Mouse (Mus musculus): ENCODE measurements at regions not wholly inside any gene's neighbourhood (a gene's known extent, or its start where the extent isn't known, plus 50 kb on each side); places are given as distances from the start of the nearest gene placed in this dataset.
A peak's percentile ranks its signal among the peaks of the same experiment; 100 is the strongest.

DNA sequence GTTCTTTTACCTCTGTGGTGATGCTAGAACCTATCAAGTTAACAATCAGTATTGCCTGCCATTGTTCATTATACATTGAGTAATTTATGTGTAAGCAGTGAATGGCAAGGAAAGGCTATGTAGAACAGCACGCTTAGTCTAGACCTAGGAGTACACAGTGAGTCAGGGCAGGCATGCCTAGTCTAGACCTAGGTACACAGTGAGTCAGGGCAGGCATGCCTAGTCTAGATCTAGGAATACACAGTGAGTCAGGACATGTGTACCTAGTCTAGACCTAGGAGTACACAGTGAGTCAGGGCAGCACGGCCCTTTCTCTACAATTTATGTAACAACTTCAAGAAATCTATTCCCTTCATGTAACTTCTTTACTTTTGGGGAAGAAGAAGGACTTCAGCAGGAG, 347.2 kb downstream of the Tmem232 start:
- no peak overlapping the region for H3K9ac ChIP-seq
- no peak overlapping the region for H3K4me3 ChIP-seq
- ATAC-seq (ENCODE audit: insufficient number of reproducible peaks, insufficient read depth, low FRiP score, low TSS enrichment), result no peak
- H3K27ac ChIP-seq, result no peak overlapping the region
- H3K4me1 ChIP-seq, result no peaks in the 10 kb centered on the region
- no peaks in the 10 kb centered on the region for H3K36me3 ChIP-seq
- H3K27me3 ChIP-seq, result no peaks in the 10 kb centered on the region
- no peak overlapping the region for H3K4me2 ChIP-seq (replicated peaks)
- WGBS, result 76% methylated on average over 2 of the region's 2 CpGs
- no peaks in the 10 kb centered on the region for H3K9me3 ChIP-seq

DNA sequence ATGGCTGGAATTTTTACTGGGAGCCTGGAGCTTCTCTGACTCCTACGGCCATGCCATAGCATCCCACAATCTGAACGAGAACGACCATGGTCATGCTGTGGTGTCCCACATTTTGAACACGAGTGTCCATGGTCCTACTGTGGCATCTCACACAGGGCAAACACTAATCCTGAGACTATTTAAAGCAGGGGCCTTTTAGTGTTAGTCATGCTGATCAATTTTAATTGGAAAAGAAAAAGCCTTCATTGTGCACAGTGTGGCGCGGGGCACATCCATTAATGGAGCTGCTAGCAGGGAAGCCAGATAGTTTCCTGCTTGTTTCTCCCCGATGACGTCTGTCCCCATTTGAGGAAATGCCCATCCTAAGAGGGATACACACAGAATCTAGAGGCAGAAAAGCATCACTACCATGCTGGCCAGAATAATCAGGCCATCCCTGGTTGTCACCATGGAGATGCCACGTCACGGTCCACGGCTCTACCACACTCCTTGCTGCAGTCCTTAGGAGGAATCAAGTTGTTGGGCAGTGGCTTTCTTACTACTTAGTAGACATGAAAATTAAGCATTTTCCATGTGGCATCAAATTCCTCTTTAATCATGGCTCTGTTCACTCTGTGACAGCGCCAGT, 348.0 kb downstream of the Tmem232 start:
- 83% methylated on average over 12 of the region's 12 CpGs for WGBS
- Histone ChIP-seq H3K4me3 (no peak overlapping the region), H3K9ac (no peak overlapping the region), H3K27me3 (no peaks in the 10 kb centered on the region), H3K4me1 (no peaks in the 10 kb centered on the region), H3K36me3 (no peaks in the 10 kb centered on the region), H3K9me3 (no peaks in the 10 kb centered on the region), H3K27ac (no peak overlapping the region), H3K4me2 (replicated peaks) (no peak overlapping the region)
- ATAC-seq (ENCODE audit: insufficient number of reproducible peaks, insufficient read depth, low FRiP score, low TSS enrichment), result no peak

DNA sequence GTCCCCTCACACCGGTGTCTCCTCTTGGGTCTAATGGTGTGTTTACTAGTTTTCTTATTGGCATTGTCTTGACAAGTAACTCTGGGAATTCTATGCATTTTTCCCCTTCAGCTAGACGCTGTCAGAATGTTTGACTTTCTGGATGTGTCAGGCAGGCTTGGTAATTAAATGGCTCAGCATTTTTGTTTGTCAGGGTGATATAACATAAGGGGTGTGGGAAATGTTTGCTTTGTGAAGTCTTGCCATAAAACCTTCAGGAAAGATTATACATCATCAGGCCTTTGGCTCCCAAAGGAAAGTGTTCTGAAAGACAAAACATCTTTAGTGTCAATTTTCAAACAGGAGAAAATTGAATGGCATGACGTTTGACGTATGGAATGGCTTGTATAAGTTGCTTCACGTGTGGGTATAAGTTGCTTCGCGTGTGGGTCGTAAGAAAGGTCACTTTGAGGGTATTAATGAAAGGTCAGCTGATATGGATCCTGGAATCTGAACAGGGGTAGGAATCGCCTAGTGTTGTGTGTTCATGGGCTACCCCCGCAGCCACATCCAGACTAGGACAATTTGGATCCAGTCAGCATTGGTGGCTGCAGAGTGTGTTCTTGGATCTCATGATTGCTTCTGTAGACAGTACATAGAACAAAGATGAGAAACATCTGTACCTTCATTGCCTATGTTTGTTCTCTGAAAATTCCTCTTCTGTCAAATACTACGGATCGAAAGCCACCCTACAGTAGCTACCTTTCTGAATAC, 349.6 kb downstream of the Tmem232 start:
- Histone ChIP-seq H3K27me3 (no peaks in the 10 kb centered on the region), H3K36me3 (no peaks in the 10 kb centered on the region), H3K4me1 (no peaks in the 10 kb centered on the region), H3K9me3 (no peaks in the 10 kb centered on the region), H3K4me3 (no peak overlapping the region), H3K27ac (no peak overlapping the region; the same call in 1 of the 2 replicates), H3K4me2 (replicated peaks) (no peak overlapping the region), H3K9ac (no peak overlapping the region)
- ATAC-seq (ENCODE audit: insufficient number of reproducible peaks, insufficient read depth, low FRiP score, low TSS enrichment), result 0 out of 2 replicates have a peak, but pooled peaks have one; percentile 47
- 61% methylated on average over 12 of the region's 12 CpGs for WGBS

DNA sequence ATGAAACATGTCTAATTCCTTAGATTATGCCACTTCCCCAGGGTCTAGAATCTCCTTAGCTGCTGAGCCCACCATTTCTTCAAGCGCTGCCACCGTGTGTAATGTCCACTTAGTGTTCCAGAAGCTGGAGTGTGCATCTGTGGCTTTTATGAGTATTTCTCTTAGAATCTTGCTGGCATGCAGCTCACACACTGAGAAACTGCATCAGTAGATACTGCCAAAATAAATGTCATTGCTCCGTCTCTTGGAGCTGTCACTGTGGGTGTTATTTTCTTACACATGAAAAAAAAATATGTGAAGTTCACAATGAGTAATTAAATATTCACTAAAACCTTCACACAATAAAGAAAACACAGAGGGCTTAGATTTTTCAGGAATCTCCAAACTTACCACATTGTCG, 345.3 kb upstream of the 4930583I09Rik start:
- Histone ChIP-seq H3K27me3 (no peaks in the 10 kb centered on the region), H3K9ac (no peak overlapping the region), H3K4me2 (replicated peaks) (no peak overlapping the region), H3K4me1 (no peaks in the 10 kb centered on the region), H3K9me3 (no peaks in the 10 kb centered on the region), H3K4me3 (no peak overlapping the region), H3K27ac (no peak overlapping the region), H3K36me3 (no peaks in the 10 kb centered on the region)
- no peak for ATAC-seq (ENCODE audit: insufficient number of reproducible peaks, insufficient read depth, low FRiP score, low TSS enrichment)
- WGBS, result 83% methylated on average over 4 of the region's 4 CpGs

DNA sequence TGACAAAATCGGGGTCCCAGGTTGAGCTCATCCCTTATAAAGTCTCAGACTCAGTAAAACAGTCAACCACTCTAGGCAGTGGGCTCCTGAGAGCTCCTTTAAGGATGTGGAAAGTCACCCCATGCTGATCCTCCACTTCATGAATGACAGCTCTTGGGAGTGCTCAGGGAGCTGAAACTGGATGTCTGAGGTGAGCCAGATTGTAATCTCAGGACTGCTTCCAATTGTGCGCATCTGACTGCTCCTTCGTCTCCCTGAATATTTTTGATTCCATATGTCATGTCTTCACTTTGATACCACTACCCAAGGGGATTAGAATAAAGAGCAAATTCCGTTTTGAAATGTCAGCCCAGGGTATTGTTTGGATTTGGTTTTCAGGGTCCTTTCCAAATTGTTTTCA, 339.9 kb upstream of the 4930583I09Rik start:
- H3K4me3 ChIP-seq, result no peak overlapping the region
- no peaks in the 10 kb centered on the region for H3K27me3 ChIP-seq
- 63% methylated on average over 4 of the region's 4 CpGs for WGBS
- no peak overlapping the region for H3K4me2 ChIP-seq (replicated peaks)
- no peak overlapping the region for H3K27ac ChIP-seq
- H3K9ac ChIP-seq, result no peak overlapping the region
- no peaks in the 10 kb centered on the region for H3K4me1 ChIP-seq
- no peak for ATAC-seq (ENCODE audit: insufficient number of reproducible peaks, insufficient read depth, low FRiP score, low TSS enrichment)
- H3K9me3 ChIP-seq, result no peaks in the 10 kb centered on the region
- no peaks in the 10 kb centered on the region for H3K36me3 ChIP-seq

DNA sequence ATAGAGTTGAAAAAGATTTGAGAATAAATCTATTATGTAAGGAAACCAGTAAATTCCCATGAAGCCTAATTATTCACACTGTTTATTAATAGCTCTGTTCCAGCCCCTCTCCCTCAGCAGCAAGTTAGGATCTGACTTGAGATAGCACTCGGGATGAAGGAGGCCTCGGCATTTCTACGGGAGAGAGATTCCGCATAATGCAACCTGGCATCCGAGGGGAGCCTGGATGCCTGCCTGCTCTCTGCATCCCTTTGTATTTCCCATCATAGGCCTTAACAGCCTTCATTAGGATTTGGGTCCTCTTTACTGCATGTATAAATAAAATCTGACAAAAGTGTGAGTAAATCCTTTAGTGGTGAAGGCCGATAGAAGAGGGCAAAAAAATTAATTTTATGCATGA, 338.2 kb upstream of the 4930583I09Rik start:
- H3K27me3 ChIP-seq, result no peaks in the 10 kb centered on the region
- no peak overlapping the region for H3K4me3 ChIP-seq
- H3K9ac ChIP-seq, result no peak overlapping the region
- H3K4me1 ChIP-seq, result no peaks in the 10 kb centered on the region
- H3K9me3 ChIP-seq, result no peaks in the 10 kb centered on the region
- H3K27ac ChIP-seq, result no peak overlapping the region
- H3K4me2 ChIP-seq (replicated peaks), result no peak overlapping the region
- 92% methylated on average over 6 of the region's 6 CpGs for WGBS
- H3K36me3 ChIP-seq, result no peaks in the 10 kb centered on the region
- no peak for ATAC-seq (ENCODE audit: insufficient number of reproducible peaks, insufficient read depth, low FRiP score, low TSS enrichment)

DNA sequence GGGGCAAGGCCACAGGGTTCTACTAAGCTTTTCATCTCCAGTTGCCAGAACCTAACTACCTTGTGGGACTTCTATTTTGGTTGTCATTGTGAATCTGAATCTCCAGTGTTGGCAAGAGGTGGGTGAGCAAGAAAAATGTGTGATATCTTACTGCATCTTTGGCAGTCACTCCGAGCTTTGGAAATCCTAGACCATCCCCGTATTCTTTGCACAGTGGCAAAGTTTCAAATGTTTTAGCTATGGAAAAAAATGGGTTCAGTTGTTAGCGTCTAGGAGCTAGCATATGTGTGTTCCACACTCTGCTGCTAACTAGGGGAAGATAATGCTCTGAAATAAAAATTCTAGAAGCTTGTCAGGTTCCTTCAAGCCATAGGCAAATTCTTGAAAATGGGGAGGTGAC, 337.4 kb upstream of the 4930583I09Rik start:
- WGBS, result 91% methylated on average over 3 of the region's 3 CpGs
- ATAC-seq (ENCODE audit: insufficient number of reproducible peaks, insufficient read depth, low FRiP score, low TSS enrichment), result no peak
- no peaks in the 10 kb centered on the region for H3K4me1 ChIP-seq

DNA sequence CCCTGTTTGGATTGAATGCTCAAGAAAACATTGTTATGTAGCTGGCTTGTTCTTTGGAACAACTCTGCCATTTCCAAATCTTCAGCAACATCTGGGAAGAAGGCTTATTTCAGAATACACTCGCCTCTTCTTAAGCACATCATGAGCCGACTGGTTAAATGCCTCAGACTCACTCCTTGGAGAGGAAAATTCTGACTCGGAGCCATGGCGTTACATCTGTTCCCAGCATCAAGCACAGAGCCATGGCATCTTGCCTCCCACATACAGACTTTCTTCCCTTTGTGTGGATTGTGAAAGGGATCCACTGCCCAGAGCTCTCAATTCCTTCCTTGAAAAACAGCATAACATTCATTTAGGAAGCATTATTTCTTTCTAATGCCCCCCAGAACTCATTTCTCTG, 334.8 kb upstream of the 4930583I09Rik start:
- 84% methylated on average over 4 of the region's 4 CpGs for WGBS
- H3K27ac ChIP-seq, result no peak overlapping the region
- H3K9me3 ChIP-seq, result no peaks in the 10 kb centered on the region
- no peak for ATAC-seq (ENCODE audit: insufficient number of reproducible peaks, insufficient read depth, low FRiP score, low TSS enrichment)
- no peaks in the 10 kb centered on the region for H3K36me3 ChIP-seq
- no peaks in the 10 kb centered on the region for H3K27me3 ChIP-seq
- H3K4me2 ChIP-seq (replicated peaks), result no peak overlapping the region
- H3K9ac ChIP-seq, result no peak overlapping the region
- no peaks in the 10 kb centered on the region for H3K4me1 ChIP-seq
- no peak overlapping the region for H3K4me3 ChIP-seq

More for the DNA sequence above, 337.4 kb upstream of the 4930583I09Rik start:
- H3K27ac ChIP-seq, result no peak overlapping the region
- no peak overlapping the region for H3K4me3 ChIP-seq
- H3K9ac ChIP-seq, result no peak overlapping the region
- H3K27me3 ChIP-seq, result no peaks in the 10 kb centered on the region
- no peaks in the 10 kb centered on the region for H3K36me3 ChIP-seq
- H3K4me2 ChIP-seq (replicated peaks), result no peak overlapping the region
- no peaks in the 10 kb centered on the region for H3K9me3 ChIP-seq

DNA sequence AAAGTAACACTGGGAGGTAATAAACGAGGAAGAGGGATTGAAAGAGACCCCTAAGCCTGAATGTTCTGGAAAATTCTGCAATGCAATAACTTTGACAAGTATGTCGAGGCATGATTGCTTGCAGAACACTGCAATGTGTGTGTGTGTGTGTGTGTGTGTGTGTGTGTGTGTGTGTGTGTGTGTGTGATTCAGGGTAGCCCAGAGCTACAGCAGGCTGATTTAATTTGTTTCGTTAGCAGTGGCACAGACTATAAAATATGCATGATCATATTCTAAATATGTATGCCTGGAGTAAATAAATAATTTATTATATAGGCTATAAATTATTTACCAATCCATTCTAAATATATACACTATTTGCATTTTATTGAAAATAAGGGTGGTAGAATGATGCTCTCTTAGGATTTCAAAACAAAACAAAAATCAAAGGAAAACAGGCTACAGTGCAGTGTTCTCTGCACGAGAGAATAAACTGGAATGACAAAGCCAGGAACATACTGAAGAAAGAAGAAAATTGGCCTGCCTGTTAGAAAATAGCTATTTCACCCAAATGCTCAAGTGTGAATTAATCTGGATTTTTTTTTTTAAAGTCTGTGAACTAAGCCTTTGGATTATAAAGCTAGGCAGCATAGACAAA, 334.2 kb upstream of the 4930583I09Rik start:
- no peak overlapping the region for H3K4me3 ChIP-seq
- no peaks in the 10 kb centered on the region for H3K27me3 ChIP-seq
- no peak overlapping the region for H3K4me2 ChIP-seq (replicated peaks)
- WGBS, result 72% methylated on average over 4 of the region's 4 CpGs
- H3K9ac ChIP-seq, result no peak overlapping the region
- no peak overlapping the region for H3K27ac ChIP-seq
- H3K36me3 ChIP-seq, result no peaks in the 10 kb centered on the region
- no peaks in the 10 kb centered on the region for H3K9me3 ChIP-seq
- no peak for ATAC-seq (ENCODE audit: insufficient number of reproducible peaks, insufficient read depth, low FRiP score, low TSS enrichment)
- H3K4me1 ChIP-seq, result no peaks in the 10 kb centered on the region

DNA sequence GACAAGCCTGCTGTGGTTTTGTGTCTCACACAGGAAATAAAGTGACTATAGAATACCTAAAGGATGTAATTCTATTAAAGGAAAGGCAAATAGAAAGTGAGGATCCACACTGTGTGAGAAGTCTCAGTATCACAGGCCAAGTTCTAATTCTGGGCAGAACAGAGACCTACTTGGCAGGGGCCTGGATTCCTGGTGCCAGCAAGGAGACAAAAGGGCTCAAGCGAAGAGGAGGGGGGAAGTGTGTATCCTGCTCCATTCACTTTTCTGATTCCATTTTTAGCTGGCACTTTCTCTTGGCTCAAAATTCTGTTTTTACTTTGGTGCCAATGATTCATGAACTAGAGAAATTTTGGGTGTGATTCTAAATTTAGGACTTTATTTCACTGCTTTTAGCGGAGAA, 310.5 kb upstream of the 4930583I09Rik start:
- Histone ChIP-seq H3K27me3 (no peaks in the 10 kb centered on the region), H3K4me2 (replicated peaks) (no peak overlapping the region), H3K36me3 (no peaks in the 10 kb centered on the region), H3K4me1 (no peaks in the 10 kb centered on the region), H3K27ac (no peak overlapping the region), H3K4me3 (no peak overlapping the region), H3K9me3 (no peaks in the 10 kb centered on the region), H3K9ac (no peak overlapping the region)
- 88% methylated on average over 2 of the region's 2 CpGs for WGBS
- no peak for ATAC-seq (ENCODE audit: insufficient number of reproducible peaks, insufficient read depth, low FRiP score, low TSS enrichment)

DNA sequence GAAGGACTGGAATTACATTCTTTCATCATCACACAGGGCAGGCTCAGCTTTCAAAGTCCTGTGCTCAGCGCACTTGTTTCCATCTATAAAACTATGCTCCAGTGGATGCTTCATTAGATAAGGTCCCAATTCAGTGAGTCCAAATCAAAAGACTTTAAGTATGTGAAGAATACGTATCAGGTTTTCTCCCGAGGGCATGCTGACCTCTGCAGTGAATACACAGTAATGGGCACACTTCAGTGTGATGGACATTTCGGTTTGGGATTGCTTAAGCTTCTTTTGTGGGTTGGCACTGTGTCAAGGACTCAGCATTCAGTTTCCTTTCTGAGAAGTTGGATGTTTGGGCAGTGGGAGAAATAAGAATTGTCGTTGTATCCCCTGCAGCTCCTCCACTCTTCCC, 278.8 kb upstream of the 4930583I09Rik start:
- ATAC-seq (ENCODE audit: insufficient number of reproducible peaks, insufficient read depth, low FRiP score, low TSS enrichment), result no peak
- no peak overlapping the region for H3K9ac ChIP-seq
- H3K27ac ChIP-seq, result no peak overlapping the region
- H3K9me3 ChIP-seq, result no peaks in the 10 kb centered on the region
- no peaks in the 10 kb centered on the region for H3K27me3 ChIP-seq
- 73% methylated on average over 5 of the region's 5 CpGs for WGBS
- H3K4me3 ChIP-seq, result no peak overlapping the region
- no peaks in the 10 kb centered on the region for H3K4me1 ChIP-seq
- H3K4me2 ChIP-seq (replicated peaks), result no peak overlapping the region
- no peaks in the 10 kb centered on the region for H3K36me3 ChIP-seq

DNA sequence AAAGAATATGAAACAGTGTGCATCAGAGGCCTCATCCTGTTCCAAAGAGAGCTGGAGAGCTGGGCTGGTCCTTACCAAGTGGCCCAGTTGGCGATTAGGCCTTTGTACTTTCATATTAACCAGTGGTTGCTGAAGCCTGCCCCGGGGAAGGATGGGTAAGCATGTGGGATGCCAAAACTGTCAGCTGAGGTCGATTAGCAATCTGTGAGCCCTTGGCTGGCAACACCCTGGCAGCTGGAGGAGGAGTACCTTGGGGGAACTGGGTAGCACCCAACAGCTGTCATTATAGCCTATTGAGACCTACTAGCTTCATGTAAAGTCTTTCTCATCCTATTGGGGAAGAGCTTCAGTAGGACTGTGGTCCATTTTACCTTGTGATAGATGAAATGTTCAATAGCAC, 277.2 kb upstream of the 4930583I09Rik start:
- no peak for ATAC-seq (ENCODE audit: insufficient number of reproducible peaks, insufficient read depth, low FRiP score, low TSS enrichment)
- Histone ChIP-seq H3K9me3 (no peaks in the 10 kb centered on the region), H3K27ac (no peak overlapping the region), H3K9ac (no peak overlapping the region), H3K4me3 (no peak overlapping the region), H3K36me3 (no peaks in the 10 kb centered on the region), H3K4me2 (replicated peaks) (no peak overlapping the region), H3K4me1 (no peaks in the 10 kb centered on the region), H3K27me3 (no peaks in the 10 kb centered on the region)
- 70% methylated on average over 3 of the region's 3 CpGs for WGBS

All from embryonic facial prominence, embryonic 12.5 days (tissue).